Mouse (Mus musculus) erythroblast, embryonic 14.5 days (primary cell): Measurements from ENCODE around the gene Exoc6b.

ENCODE experiments used
- GATA1 ChIP-seq: IDR thresholded peaks from 2 replicates; pipeline ENCODE4 v1.6.1; 2012; ENCODE audit warnings: low read length, inconsistent platforms, mixed read lengths
- TAL1 ChIP-seq: IDR thresholded peaks from 3 replicates; pipeline ENCODE4 v1.6.1; 2012; ENCODE audit warnings: low read length, inconsistent platforms, mixed read lengths

- TF ChIP-seq GATA1 (no peak), TAL1 (no peak)
Measured at GRCm38 (mm10) chr6:84583371-84583770, 485.9 kb downstream of the Exoc6b start.
